Mouse (Mus musculus) bone marrow, adult 2 months (tissue): ENCODE data around the gene Zbtb45.

Experiments
- CTCF ChIP-seq: fragments of 200-500 bp; IDR thresholded peaks from 2 replicates; pipeline ENCODE4 v1.5.1; 2011; ENCODE audit warnings: low read length, control low read depth; ENCODE audit not compliant: control insufficient read depth, insufficient read depth
- POLR2A ChIP-seq: fragments of 200-500 bp; IDR thresholded peaks from 2 replicates; pipeline ENCODE4 v1.6.1; 2011; ENCODE audit warnings: low read depth, mild to moderate bottlenecking, control low read depth, low read length, borderline replicate concordance; ENCODE audit not compliant: control insufficient read depth

DNA sequence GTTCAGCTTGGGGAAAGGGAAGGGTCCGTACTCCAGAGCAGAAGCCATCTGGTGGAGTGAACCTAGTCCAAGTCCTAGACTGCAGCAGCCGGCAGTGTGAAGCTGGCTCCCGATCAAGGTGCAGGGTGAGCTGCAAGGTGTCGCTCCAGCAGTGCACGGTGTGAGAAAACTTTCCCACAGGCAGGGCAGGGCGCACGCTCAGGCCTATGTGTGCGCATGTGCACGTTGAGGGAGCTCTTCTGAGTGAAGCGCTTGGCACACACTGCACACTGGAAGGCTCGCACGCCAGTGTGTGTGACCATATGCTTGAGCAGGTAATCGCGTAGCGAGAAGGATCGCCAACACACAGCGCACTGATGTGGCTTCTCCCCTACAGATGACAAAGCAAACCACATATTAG is 3.8 kb downstream of the Zbtb45 start:
- TF ChIP-seq CTCF (no peak), POLR2A (no peak)
